Mouse (Mus musculus): Measurements from ENCODE around the gene Pmpca.

GRCm38 (mm10) chr2:26341510-26341981, 47.6 kb upstream of the Pmpca start:
- no peak for TF ChIP-seq CTCF (IDR thresholded peaks at IDR 0.05; ENCODE audit: low read depth)
- TF ChIP-seq EP300 (optimal IDR thresholded peaks at IDR 0.05): no peak

All from stomach, postnatal 0 days (tissue).